Mouse (Mus musculus) frontal cortex, adult 2 months (tissue): ENCODE data around the gene Slfn5. TPM values are rescaled to one million over a fixed set of nuclear protein-coding genes. Genes with fewer than 3 reads are reported as not detected.
"Not testable (repeated sequence)": the region's sequence is repeated elsewhere in the genome, so short reads cannot be mapped to it uniquely, and the experiment has no call there.

ENCODE experiments used
- DNase-seq, 2 experiments: peaks; one replicate each; pipeline ENCODE4 v3.0.0; 2022; ENCODE audit warnings: low spot score in 1 of 2; ENCODE audit errors: extremely low spot score in 1 of 2
- polyA plus RNA-seq: library from polyadenylated mRNA; depleted of rRNA; stranded (reverse); fragments of >200 nt; gene quantifications from 2 replicates; pipeline ENCODE4 v1.2.3, GENCODE M21; 2012

The Slfn5 gene
- polyA plus RNA-seq, 1 experiment, result 4.6 TPM

DNA sequence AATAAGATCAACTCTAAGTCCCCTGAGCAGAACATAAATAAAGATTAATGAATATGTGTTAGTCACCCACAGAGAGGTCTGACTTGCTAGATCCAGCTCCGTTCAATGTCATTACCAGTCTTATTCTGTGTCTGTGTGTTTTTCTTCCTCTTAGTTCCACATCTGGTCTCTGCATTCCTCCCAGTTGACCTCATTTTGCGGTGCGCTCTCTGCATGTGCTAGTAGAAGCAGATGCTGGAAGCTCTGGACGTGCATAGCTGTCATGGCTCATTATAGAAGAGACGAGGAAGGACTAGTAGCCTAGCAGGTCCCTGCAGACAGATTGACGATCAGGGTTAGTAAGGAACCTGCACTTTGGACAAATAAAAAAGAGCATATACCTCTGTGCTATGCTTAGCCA is 7.8 kb upstream of the Slfn5 start:
- DNase-seq, result no peak

GRCm38 (mm10) chr11:82945636-82946035 is 5.5 kb upstream of the Slfn5 start:
- DNase-seq, result no peak

DNA sequence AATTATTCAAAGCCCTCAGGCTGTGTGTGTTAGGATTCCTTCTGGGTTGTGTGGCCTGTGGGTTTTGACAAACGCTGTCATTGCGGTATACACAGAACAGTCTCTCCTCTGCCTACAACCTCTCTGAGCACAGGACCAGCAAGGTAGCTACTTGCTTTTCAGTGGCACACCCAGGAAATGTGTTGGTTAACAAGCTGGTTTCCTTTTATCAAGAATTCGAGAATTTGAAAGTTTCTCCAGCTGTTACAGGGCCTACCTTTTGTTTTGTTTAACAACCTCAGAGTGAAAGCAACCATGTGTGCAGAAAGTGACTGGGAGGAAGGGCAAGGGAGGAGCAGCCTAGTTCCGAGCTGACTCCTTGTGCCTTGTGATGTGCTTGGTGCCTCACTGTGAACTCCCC is 3.7 kb upstream of the Slfn5 start:
- no peak for DNase-seq

GRCm38 (mm10) chr11:82949036-82949435 is 2.1 kb upstream of the Slfn5 start:
- no peak for DNase-seq

GRCm38 (mm10) chr11:82951865-82952611 is 889 bp downstream of the Slfn5 start:
- no peak for DNase-seq

DNA sequence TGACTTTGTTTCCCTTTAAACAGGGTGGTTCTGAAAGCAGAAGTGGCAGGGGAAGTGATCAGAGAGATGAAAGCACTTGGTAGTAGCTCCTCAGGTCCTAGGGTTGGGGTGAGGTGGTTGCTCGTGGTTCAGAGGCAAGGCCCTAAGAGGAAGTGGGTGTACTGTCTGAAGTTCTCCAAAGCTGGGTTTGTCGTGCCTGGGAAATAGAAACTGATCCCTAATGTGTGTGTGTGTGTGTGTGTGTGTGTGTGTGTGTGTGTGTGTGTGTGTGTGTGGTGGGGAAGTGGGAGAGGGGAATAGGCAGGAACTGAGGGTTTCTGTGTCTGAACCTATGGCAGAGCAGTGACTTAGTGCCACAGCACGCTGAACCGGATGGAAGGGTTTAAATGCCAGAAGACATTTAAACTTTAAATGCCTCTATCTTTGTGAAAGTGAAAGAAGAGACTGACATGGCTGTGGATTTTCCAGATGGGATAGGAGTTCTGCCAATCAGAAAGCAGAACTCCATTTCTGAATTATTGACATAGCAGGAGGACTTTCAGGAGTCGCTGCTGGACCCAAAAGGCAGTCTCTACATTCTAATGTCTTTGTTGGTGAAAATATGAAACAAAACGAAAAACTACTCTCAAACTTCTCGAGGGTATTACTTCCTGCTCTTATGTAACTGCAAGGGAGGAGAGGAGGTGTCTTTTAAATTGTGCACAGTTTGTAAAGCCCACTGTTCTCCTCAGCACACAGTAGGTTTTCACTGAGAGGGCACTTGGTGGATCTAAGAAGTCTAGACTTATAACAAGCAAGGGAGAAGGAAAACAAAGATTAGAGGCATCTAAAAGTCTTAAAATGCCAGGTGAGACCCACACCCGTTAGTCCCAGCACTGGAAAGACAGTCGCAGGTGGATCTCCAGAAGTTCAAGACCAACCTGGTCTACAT is 1.7 kb downstream of the Slfn5 start:
- no peak for DNase-seq

- no peak for DNase-seq
These were observed 3.5 kb downstream of the Slfn5 start for GRCm38 (mm10) chr11:82954631-82955030.

GRCm38 (mm10) chr11:82956925-82957324 is 5.8 kb downstream of the Slfn5 start:
- no peak for DNase-seq

- peak in 1 of 2 experiments; percentile 60 for DNase-seq
These were observed 8.5 kb downstream of the Slfn5 start for GRCm38 (mm10) chr11:82959613-82960012.

GRCm38 (mm10) chr11:82961743-82962142 is 10.6 kb downstream of the Slfn5 start:
- DNase-seq, result no peak

DNA sequence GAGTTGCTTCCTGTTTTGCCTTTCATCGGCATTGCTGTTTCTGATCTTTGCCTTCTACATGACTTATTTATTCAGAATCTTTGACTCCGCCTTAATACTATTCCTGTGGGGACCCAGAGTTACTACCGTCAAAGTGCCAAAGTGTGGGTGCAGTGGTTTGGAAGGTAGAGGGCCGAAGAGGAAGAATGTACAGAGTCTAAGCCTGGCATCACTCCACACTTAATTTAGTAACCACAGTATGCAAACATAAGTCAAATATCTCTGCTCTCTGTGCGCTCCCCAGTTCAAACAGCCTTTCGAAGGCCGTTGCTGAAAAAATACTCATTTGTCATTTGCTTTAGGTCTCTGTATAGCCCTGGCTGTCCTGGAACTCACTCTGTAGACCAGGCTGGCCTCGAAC is 11.1 kb downstream of the Slfn5 start:
- no peak for DNase-seq

DNA sequence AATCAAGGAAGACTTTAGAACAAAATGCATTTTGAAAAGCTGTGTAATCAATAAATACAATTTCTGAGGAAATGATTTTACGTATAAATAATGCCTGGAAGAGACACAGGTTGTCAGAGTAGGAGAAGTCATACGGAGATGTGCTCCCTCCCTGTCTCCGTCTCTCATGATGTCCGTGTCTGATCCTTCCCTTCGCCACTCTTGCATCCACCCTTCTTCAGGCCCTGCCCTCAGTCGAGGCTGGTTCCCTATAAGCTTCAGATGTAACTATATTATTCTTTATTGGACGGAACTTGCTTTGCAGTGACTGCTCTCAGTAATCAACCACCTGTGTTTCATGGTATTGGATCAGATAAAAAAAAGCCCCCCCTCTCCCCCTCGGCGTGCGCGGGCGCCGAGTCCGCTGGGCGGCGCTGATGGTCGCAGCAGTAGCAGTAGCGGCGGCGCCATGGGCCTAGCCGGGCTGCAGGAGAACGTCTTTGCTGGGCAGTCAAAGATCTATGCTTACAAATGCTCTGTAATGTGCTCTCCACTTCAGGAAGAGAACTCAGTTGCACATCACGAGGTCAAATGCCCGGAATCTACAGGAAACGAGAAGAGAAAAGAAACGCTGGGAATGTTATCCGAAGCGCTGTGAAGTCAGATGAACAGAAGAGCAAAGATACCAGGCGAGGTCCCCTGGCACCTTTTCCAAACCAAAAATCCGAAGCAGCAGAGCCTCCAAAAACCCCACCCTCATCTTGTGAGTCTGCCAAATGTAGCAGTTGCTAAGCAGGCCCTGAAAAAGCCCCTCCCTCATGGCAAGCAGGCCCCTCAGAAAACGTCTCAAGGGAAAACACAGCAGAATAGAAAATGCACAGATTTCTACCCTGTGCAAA is 19.8 kb downstream of the Slfn5 start:
- DNase-seq, result peak in 1 of 2 experiments; percentile 20

GRCm38 (mm10) chr11:82971590-82971974 is 20.4 kb downstream of the Slfn5 start:
- DNase-seq, result no peak

DNA sequence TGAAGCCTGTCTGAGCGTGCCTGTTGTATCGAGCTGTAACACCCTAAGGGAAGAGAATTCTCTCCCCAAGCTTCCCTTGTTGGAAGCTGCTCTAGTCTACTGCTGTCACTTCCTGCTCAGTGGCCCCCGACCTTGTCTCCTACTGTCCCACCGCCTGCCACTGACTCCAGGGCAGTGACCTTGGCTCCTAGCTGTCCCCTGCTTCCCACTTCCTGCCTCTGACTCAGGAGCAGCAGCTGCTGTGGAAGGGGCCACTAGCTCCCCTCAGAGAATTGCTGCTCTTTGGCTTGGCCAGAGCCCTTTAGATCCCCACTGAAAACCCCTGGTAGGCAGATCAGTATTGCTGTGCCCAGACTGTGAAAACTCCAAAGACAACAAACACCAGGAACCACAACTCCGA is 22.8 kb downstream of the Slfn5 start:
- no peak for DNase-seq

- DNase-seq, result not testable (repeated sequence)
These were observed 31.3 kb downstream of the Slfn5 start for GRCm38 (mm10) chr11:82982409-82982808.

DNA sequence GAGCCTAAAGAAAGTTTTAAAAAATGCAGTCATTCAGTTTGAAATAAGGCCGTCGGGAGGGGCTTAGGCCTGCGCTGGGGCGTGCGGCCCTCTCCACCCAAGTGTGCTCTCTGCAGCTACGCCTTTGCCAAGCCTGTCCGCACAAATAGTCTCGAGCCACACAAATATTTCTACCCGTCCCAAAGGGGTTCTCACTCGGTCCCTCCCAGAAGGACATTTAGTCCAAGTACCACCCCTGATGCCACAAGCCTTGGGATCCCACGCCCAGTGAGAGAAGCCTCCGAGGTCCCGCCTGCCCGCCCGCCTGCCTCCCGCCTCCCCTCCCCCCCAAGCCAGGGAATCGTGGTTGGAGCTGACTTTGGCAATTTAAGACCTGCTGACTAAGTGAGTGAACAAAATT is 32.0 kb downstream of the Slfn5 start:
- DNase-seq, result no peak

DNA sequence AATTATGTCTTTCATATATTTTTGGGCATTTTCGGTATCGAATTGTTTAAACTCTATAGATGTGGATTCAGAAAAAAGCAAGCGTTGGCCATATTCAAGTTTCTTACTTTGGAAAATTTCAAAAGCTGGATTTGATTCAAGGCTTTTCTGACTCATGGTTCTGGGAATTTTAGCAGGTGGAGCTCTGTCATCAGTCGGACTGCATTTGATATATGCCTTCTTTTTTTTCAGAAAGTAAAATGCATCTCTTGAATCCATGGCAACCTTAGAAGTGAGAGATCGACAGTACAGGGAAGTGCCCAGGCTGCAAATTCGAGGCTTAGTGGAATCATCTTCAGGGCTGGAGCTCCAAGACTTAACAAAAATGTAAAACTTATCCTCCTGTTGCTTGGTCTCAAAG is 36.5 kb downstream of the Slfn5 start:
- DNase-seq, result peak in 1 of 2 experiments; percentile 39

- no peak for DNase-seq
These were observed 38.2 kb downstream of the Slfn5 start for GRCm38 (mm10) chr11:82989357-82989756.

GRCm38 (mm10) chr11:82990612-82991385 is 39.6 kb downstream of the Slfn5 start:
- DNase-seq, result not testable (repeated sequence)
